Mouse (Mus musculus) myocyte (in vitro differentiated cells): ENCODE data around the gene Cntn4. TPM values are rescaled to one million over a fixed set of nuclear protein-coding genes. Genes with fewer than 3 reads are reported as not detected.

Experiments used
- H3K27me3 ChIP-seq: one replicate; pipeline ENCODE4 v1.6.1; 2011; ENCODE audit not compliant: control insufficient read depth, insufficient read depth, insufficient read length
- H3K36me3 ChIP-seq: one replicate; pipeline ENCODE4 v1.6.1; 2011; ENCODE audit not compliant: control insufficient read depth, insufficient read depth
- H3K4me2 ChIP-seq: one replicate; pipeline ENCODE4 v1.6.1; 2011; ENCODE audit warnings: low read depth, control low read depth
- H3K4me3 ChIP-seq: one replicate; pipeline ENCODE4 v1.5.1; 2011; ENCODE audit warnings: mild to moderate bottlenecking, control low read depth, moderate library complexity
- H3K79me2 ChIP-seq: one replicate; pipeline ENCODE4 v1.6.1; 2011; ENCODE audit not compliant: control insufficient read depth, insufficient read depth
- H3ac ChIP-seq: one replicate; pipeline ENCODE4 v1.6.1; 2011; ENCODE audit not compliant: control insufficient read depth, insufficient read length
- CEBPB ChIP-seq: IDR thresholded peaks from 2 replicates; pipeline ENCODE4 v1.6.1; 2011; ENCODE audit warnings: mild to moderate bottlenecking, moderate library complexity; ENCODE audit not compliant: poor library complexity, insufficient read depth, severe bottlenecking
- E2F4 ChIP-seq: IDR thresholded peaks from one replicate; pipeline ENCODE4 v1.6.1; 2011; ENCODE audit warnings: mild to moderate bottlenecking, control low read depth, moderate library complexity; ENCODE audit not compliant: insufficient read depth
- MAX ChIP-seq: IDR thresholded peaks from one replicate; pipeline ENCODE4 v1.6.1; 2011; ENCODE audit warnings: low read depth, mild to moderate bottlenecking, control low read depth
- MYOD1 ChIP-seq, 3 experiments: IDR thresholded peaks; one replicate each; pipeline ENCODE4 v1.6.1; 2011; ENCODE audit warnings: control low read depth in 2 of 3, low read depth in 2 of 3, mild to moderate bottlenecking in 2 of 3, moderate library complexity in 1 of 3; ENCODE audit not compliant: insufficient read length in 2 of 3, control insufficient read depth in 1 of 3
- MYOG ChIP-seq, 3 experiments: IDR thresholded peaks; one replicate each; pipeline ENCODE4 v1.6.1; 2011; ENCODE audit warnings: control low read depth in 2 of 3, low read depth in 2 of 3, mild to moderate bottlenecking in 2 of 3; ENCODE audit not compliant: insufficient read length in 2 of 3, control insufficient read depth in 1 of 3, insufficient read depth in 1 of 3
- POLR2A ChIP-seq: IDR thresholded peaks from one replicate; pipeline ENCODE4 v1.6.1; 2011; ENCODE audit warnings: low read depth, mild to moderate bottlenecking, control low read depth, moderate library complexity; ENCODE audit not compliant: insufficient read length
- POLR2AphosphoS2 ChIP-seq: IDR thresholded peaks from one replicate; pipeline ENCODE4 v1.6.1; 2011; ENCODE audit warnings: low read depth, control low read depth; ENCODE audit not compliant: insufficient read length
- REST ChIP-seq: IDR thresholded peaks from one replicate; pipeline ENCODE4 v1.6.1; 2011; ENCODE audit warnings: mild to moderate bottlenecking, control low read depth, moderate library complexity; ENCODE audit not compliant: insufficient read depth, insufficient read length
- SRF ChIP-seq: IDR thresholded peaks from one replicate; pipeline ENCODE4 v1.6.1; 2011; ENCODE audit warnings: low read depth; ENCODE audit not compliant: control insufficient read depth, insufficient read length
- TCF12 ChIP-seq: IDR thresholded peaks from one replicate; pipeline ENCODE4 v1.6.1; 2011; ENCODE audit warnings: mild to moderate bottlenecking, control low read depth; ENCODE audit not compliant: poor library complexity, insufficient read depth, severe bottlenecking
- TCF3 ChIP-seq: IDR thresholded peaks from one replicate; pipeline ENCODE4 v1.6.1; 2011; ENCODE audit warnings: low read depth, control low read depth; ENCODE audit not compliant: insufficient read length
- USF1 ChIP-seq: IDR thresholded peaks from one replicate; pipeline ENCODE4 v1.6.1; 2011; ENCODE audit warnings: low read depth, mild to moderate bottlenecking, control low read depth, moderate library complexity
- polyA plus RNA-seq: library from polyadenylated mRNA; unstranded; fragments of >200 nt; fragmentation: generic; extraction: Trizol; gene quantifications from one replicate; pipeline ENCODE4 v1.2.1, GENCODE M21; 2012; ENCODE audit warnings: missing spikeins

Gene Cntn4
- polyA plus RNA-seq, 1 experiment, result not detected

DNA sequence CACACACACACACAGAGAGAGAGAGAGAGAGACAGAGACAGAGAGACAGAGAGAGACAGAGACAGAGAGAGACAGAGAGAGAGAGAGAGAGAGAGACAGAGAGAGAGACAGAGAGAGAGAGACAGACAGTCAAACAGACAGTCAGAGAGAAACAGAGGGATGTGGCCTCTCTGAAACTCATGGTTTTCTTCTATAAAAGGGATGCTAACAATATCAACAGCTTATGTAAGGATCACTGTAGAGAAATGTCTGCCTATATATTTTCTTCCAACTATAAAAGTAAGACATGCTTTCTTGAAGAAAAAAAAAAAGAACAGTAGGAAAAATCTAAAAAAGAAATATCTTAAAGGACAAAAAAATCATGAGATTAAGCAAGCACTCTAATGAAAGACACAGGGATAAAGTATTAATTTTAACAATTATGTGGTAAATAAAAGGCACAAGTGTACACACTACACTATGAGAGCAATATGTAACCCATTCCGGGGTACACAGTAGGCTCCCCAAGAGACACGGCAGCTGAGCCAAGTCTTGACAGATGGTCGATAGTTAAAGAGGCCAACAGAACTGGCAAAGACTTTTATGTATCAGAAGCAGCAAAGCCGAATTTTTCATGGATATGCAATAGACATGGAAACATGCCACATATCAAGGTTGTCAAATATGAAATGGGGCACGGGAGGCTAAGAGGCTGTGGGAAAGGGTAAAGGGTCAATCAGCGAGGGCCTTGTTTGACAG is 704.0 kb downstream of the Cntn4 start:
- Histone ChIP-seq H3K79me2 (no peaks in the 10 kb centered on the region), H3K4me3 (no peak overlapping the region), H3ac (no peak overlapping the region), H3K27me3 (no peaks in the 10 kb centered on the region), H3K36me3 (no peaks in the 10 kb centered on the region), H3K4me2 (no peak overlapping the region)
- TF ChIP-seq TCF3, result no peak
- TF ChIP-seq USF1, result no peak
- TF ChIP-seq REST, result no peak
- no peak for TF ChIP-seq E2F4
- no peak for TF ChIP-seq CEBPB

DNA sequence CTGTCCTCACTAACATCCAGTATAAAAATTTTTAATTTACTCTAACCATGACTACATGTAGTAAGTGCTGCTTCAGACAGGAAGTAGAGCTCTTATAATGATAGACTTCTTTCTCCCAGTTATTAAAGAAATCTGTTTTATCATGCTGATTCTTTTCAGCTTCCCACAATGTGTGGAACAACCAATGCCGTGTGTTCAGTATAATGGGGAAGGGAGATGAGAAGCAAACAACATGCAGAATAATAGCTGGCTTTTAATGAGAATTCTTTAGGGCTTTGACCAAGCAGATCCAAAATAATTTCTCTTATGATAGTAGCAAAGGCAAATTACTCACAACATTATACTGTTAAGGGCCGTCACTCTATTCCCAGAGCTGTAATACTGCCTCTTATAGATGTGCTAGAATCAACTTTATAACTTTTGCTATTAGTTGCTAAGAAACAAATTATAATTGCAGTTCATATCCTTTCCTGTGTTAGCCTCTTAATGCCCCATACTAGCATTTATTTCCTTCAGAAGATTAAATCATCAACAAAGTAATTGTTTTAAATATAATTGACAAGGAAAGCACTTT is 710.5 kb downstream of the Cntn4 start:
- Histone ChIP-seq H3K79me2 (no peaks in the 10 kb centered on the region), H3K27me3 (no peaks in the 10 kb centered on the region), H3ac (no peak overlapping the region), H3K36me3 (no peaks in the 10 kb centered on the region), H3K4me3 (no peak overlapping the region), H3K4me2 (no peak overlapping the region)
- TF ChIP-seq USF1, result no peak

DNA sequence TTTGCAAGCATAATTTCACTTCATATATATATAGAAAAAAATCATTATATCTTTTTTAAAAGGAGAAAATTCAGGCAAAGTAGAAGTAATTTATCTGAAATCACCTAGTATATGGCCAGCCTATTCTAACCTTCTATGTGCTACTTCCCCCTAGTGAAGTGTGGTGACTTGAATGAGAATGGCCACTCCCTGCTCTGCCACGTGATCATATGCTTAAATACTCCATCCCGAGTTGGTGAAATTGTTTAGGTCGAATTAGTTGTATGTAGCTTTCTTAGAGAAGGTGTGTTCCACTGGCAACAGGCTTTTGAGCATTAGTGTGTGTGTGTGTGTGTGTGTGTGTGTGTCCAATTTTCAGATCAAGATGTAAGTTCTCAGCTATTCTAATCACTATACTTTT is 730.6 kb downstream of the Cntn4 start:
- TF ChIP-seq MAX (no peak), POLR2A (no peak), MYOG (IDR thresholded peaks at IDR 0.05; ENCODE audit: control insufficient read depth in 1 of 3, insufficient read depth in 1 of 3, insufficient read length in 2 of 3, low read depth in 2 of 3) (no peak), TCF3 (no peak), REST (no peak), MYOD1 (IDR thresholded peaks at IDR 0.05; ENCODE audit: control insufficient read depth in 1 of 3, insufficient read length in 2 of 3, low read depth in 2 of 3) (no peak), SRF (no peak), USF1 (no peak), CEBPB (no peak), E2F4 (no peak)
- Histone ChIP-seq H3K4me2 (no peak overlapping the region), H3K36me3 (no peaks in the 10 kb centered on the region), H3K27me3 (no peaks in the 10 kb centered on the region), H3K79me2 (no peaks in the 10 kb centered on the region), H3K4me3 (no peak overlapping the region), H3ac (no peak overlapping the region)

DNA sequence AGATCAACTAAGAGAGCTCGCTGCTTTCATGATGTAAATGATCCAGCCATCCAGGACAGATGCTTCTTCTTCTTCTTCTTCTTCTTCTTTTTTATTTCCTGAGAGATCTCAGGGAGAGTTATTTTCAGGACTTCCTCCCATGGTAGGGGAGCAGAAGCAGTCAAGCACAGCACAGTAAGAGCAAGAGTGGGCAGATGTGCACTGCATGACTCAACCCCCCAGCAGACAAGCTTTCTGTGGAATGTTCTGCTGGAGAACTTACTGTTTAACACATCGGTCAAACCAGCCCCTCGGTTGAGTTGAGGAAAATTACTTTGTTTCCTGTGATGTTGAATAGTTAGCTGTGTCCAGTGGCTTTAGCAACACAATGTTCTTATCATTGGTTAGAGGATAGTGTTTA is 731.2 kb downstream of the Cntn4 start:
- H3K27me3 ChIP-seq, result no peaks in the 10 kb centered on the region
- H3K4me3 ChIP-seq, result no peak overlapping the region
- H3K4me2 ChIP-seq, result no peak overlapping the region
- H3K36me3 ChIP-seq, result no peaks in the 10 kb centered on the region
- H3K79me2 ChIP-seq, result no peaks in the 10 kb centered on the region
- TF ChIP-seq E2F4 (no peak), TCF3 (no peak), MYOD1 (IDR thresholded peaks at IDR 0.05; ENCODE audit: control insufficient read depth in 1 of 3, insufficient read length in 2 of 3, low read depth in 2 of 3) (no peak), SRF (no peak), TCF12 (no peak), USF1 (no peak), MYOG (IDR thresholded peaks at IDR 0.05; ENCODE audit: control insufficient read depth in 1 of 3, insufficient read depth in 1 of 3, insufficient read length in 2 of 3, low read depth in 2 of 3) (no peak), REST (no peak)
- no peak overlapping the region for H3ac ChIP-seq

DNA sequence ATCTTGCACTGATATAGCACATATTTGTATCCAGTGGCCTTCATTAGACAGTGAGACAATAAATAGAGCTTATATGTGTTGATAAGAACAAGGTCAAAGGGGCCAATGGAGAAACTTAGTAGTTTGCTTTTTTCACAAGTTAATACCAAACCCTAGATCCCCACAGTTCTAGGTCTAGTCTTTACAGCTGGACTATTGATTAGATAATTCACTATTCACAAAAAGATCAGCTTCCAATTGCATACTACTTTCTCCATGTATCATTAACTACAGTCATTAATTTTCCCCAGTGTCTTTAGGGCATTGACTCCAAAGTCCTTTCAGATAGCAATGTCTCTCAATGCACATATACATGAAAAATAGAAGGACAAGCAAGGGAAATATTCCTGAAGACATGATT is 745.5 kb downstream of the Cntn4 start:
- TF ChIP-seq POLR2AphosphoS2 (no peak), CEBPB (no peak), REST (no peak), E2F4 (no peak), POLR2A (no peak), SRF (no peak)
- Histone ChIP-seq H3K4me3 (no peak overlapping the region), H3K27me3 (no peaks in the 10 kb centered on the region), H3K4me2 (no peak overlapping the region), H3K79me2 (no peaks in the 10 kb centered on the region), H3ac (no peak overlapping the region), H3K36me3 (no peaks in the 10 kb centered on the region)
